Mouse (Mus musculus): ENCODE measurements around the gene Chmp2a. TPM values are rescaled to one million over a fixed set of nuclear protein-coding genes. Genes with fewer than 3 reads are reported as not detected.
A peak's percentile ranks its signal among the peaks of the same experiment; 100 is the strongest.

The Chmp2a gene
- polyA plus RNA-seq, 1 experiment from 2014 or later, result 134 TPM

DNA sequence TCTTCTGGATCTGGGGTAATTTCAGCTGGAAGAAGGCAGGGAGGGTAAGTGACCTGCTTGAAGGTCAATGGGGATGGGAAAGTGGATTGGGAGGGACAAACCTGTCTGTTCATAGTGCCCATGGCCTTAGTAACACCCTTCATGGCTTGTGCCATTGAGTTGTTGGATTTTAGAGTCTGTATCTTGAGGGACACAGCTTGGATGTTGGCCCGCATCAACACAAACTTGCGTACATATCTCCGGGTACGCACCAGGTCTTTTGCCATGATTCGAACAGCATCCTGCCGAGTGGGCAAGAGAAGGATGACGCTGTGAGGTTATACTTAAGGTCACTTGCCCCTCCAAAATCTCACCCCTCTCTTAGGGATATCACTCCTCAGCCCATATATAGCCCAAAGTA, 2.1 kb downstream of the Chmp2a start:
- Histone ChIP-seq H3K4me2 (peak overlapping the region; percentile 81; the same call in 1 of the 2 replicates), H3K36me3 (peaks cover 83% of the 10 kb centered on the region), H3K27ac (no peak overlapping the region), H3K27me3 (replicated peaks) (no peaks in the 10 kb centered on the region), H3K9me3 (replicated peaks) (no peaks in the 10 kb centered on the region), H3K4me3 (no peak overlapping the region), H3K9ac (no peak overlapping the region), H3K4me1 (peaks cover 42% of the 10 kb centered on the region)
- ATAC-seq, result no peak
- 93% methylated on average over 7 of the region's 7 CpGs for WGBS (ENCODE audit: insufficient replicate concordance)

DNA sequence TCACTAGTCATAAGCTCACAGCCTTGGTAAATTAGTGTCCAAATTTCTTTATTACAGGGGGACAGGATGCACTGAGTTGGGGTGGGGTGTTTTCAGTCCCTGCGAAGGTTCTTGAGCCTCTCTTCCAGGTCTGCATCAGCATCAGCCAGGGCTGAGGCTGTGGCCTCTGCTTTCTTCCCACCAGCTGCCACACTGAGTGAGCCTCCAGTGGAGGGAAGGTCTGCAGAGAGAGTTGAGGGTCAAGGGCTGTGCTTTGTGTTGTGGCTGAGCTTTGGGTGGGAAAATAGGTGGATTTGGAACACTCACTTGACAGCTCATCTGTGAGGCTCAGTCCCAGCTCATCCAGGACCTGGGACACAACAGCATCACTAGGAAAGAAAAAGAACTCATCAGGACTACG, 2.6 kb downstream of the Chmp2a start:
- Histone ChIP-seq H3K27me3 (replicated peaks) (no peaks in the 10 kb centered on the region), H3K9ac (no peak overlapping the region), H3K4me2 (no peak overlapping the region), H3K4me1 (peaks cover 44% of the 10 kb centered on the region), H3K4me3 (no peak overlapping the region), H3K36me3 (peaks cover 88% of the 10 kb centered on the region), H3K27ac (no peak overlapping the region), H3K9me3 (replicated peaks) (no peaks in the 10 kb centered on the region)
- ATAC-seq, result no peak
- 72% methylated on average over 2 of the region's 2 CpGs for WGBS (ENCODE audit: insufficient replicate concordance)

DNA sequence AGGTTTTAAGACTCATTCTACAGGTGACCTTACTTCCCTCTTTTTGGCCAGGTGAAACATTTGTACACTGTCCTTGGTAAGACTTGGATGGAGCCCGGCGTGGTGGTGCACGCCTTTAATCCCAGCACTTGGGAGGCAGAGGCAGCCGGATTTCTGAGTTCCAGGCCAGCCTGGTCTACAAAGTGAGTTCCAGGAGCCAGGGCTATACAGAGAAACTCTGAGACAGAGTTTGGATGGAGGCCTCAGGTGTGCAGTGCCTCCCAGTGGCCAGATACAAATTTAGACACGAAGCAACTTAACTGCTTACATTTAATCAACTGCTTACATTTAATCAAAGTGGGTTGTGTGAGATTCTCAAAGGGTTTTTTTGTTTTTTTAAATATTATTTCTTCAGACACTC, 3.5 kb downstream of the Chmp2a start:
- Histone ChIP-seq H3K9ac (no peak overlapping the region), H3K4me1 (peaks cover 44% of the 10 kb centered on the region), H3K27me3 (replicated peaks) (no peaks in the 10 kb centered on the region), H3K27ac (no peak overlapping the region), H3K36me3 (peaks cover 92% of the 10 kb centered on the region), H3K4me2 (no peak overlapping the region), H3K4me3 (no peak overlapping the region), H3K9me3 (replicated peaks) (no peaks in the 10 kb centered on the region)
- 75% methylated on average over 5 of the region's 5 CpGs for whole genome bisulfite sequencing (ENCODE audit: insufficient replicate concordance)
- no peak for ATAC-seq

DNA sequence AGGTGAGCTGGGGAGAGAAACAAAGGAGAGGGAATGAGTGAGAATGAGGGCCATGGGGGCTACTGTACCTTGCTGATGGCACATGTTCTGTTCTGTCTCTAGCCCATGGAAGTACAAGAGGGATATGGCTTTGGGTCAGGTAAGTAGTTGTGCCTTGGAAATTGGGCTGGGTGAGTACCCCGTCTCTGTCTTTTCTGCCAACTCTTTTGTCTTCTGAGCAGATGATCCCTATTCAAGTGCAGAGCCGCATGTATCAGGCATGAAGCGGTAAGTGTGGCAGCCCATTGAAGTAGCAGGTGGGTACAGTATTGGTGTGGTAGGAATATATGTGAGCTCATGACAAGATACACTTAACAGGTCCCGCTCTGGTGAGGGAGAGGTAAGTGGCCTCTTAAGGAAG, 5.6 kb downstream of the Chmp2a start:
- no peak overlapping the region for H3K9ac ChIP-seq
- H3K9me3 ChIP-seq (replicated peaks), result no peaks in the 10 kb centered on the region
- H3K4me3 ChIP-seq, result no peak overlapping the region
- H3K36me3 ChIP-seq, result peaks cover 88% of the 10 kb centered on the region
- no peak for ATAC-seq
- H3K4me1 ChIP-seq, result peaks cover 40% of the 10 kb centered on the region
- H3K27me3 ChIP-seq (replicated peaks), result no peaks in the 10 kb centered on the region
- no peak overlapping the region for H3K27ac ChIP-seq
- WGBS (ENCODE audit: insufficient replicate concordance), result 86% methylated on average over 4 of the region's 4 CpGs
- H3K4me2 ChIP-seq, result no peak overlapping the region

- Histone ChIP-seq H3K4me1 (peaks cover 36% of the 10 kb centered on the region), H3K27ac (peak overlapping the region; percentile 99), H3K27me3 (replicated peaks) (no peaks in the 10 kb centered on the region), H3K4me2 (peak overlapping the region; percentile 98), H3K4me3 (peak overlapping the region; percentile 98), H3K9me3 (replicated peaks) (no peaks in the 10 kb centered on the region), H3K9ac (peak overlapping the region; percentile 96), H3K36me3 (peaks cover 55% of the 10 kb centered on the region)
- ATAC-seq, result no peak
- 29% methylated on average over 4 of the region's 4 CpGs for WGBS (ENCODE audit: insufficient replicate concordance)
These were observed 9.0 kb downstream of the Chmp2a start for GRCm38 (mm10) chr7:13025511-13026112.

- no peaks in the 10 kb centered on the region for H3K9me3 ChIP-seq (replicated peaks)
- peak; percentile 65 for ATAC-seq
These were observed 9.8 kb downstream of the Chmp2a start for GRCm38 (mm10) chr7:13024805-13025204.

DNA sequence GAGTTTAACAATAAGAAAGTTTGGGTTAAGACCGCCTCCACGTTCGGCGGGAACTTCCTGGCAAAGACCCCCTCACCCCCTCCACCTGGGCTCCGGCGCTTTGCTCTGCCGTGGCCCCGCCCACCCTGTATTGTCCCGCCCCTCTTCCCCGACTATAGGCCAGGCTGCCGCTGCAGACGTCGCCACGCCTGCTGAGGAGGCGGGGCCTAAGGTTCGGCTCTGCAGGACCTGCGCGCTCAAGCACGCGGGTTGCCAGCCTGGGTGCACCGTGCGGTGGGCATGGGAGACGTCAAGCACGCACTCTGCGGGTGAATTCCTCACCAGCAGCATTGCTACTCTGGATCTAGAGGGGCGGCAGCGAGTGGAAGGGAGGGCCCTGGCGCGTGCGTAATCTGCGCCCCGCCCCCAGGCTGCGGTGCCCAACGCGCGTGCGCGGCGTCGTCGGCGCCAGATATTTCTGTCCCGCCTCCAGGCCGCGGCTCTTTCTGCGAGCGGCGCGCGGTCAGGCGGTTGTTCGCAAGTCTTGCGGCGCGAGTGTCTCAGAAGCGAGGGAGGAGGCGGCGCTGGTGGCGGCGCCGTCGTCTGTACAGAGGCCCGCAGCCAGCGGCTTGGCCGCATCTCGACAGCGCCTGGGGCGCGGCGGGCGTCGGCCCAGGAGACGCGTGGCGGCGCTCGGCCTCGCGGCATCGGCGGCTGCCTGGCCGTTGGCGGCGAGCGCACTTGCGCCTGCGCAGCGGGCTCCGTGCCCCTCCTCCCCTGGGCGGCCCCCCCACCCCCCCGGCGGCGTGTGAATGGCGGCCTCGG, 10.5 kb downstream of the Chmp2a start:
- peak; percentile 81 for ATAC-seq
- Histone ChIP-seq H3K9me3 (replicated peaks) (no peaks in the 10 kb centered on the region), H3K27ac (peak overlapping the region; percentile 99), H3K4me3 (peak overlapping the region; percentile 98), H3K9ac (peak overlapping the region; percentile 96), H3K4me2 (peak overlapping the region; percentile 98), H3K27me3 (replicated peaks) (peaks cover 5% of the 10 kb centered on the region; the same call in 1 of the 2 replicates), H3K4me1 (peaks cover 36% of the 10 kb centered on the region), H3K36me3 (peaks cover 40% of the 10 kb centered on the region)
- under 1% methylated on average over 78 of the region's 95 CpGs for WGBS (ENCODE audit: insufficient replicate concordance)

More at GRCm38 (mm10) chr7:13024805-13025204, 9.8 kb downstream of the Chmp2a start:
- peaks cover 36% of the 10 kb centered on the region for H3K4me1 ChIP-seq
- peak overlapping the region; percentile 96 for H3K9ac ChIP-seq
- H3K4me2 ChIP-seq, result peak overlapping the region; percentile 98
- WGBS (ENCODE audit: insufficient replicate concordance), result under 1% methylated on average over 43 of the region's 44 CpGs
- no peaks in the 10 kb centered on the region for H3K27me3 ChIP-seq (replicated peaks)
- peaks cover 47% of the 10 kb centered on the region for H3K36me3 ChIP-seq
- H3K27ac ChIP-seq, result peak overlapping the region; percentile 99
- H3K4me3 ChIP-seq, result peak overlapping the region; percentile 98

DNA sequence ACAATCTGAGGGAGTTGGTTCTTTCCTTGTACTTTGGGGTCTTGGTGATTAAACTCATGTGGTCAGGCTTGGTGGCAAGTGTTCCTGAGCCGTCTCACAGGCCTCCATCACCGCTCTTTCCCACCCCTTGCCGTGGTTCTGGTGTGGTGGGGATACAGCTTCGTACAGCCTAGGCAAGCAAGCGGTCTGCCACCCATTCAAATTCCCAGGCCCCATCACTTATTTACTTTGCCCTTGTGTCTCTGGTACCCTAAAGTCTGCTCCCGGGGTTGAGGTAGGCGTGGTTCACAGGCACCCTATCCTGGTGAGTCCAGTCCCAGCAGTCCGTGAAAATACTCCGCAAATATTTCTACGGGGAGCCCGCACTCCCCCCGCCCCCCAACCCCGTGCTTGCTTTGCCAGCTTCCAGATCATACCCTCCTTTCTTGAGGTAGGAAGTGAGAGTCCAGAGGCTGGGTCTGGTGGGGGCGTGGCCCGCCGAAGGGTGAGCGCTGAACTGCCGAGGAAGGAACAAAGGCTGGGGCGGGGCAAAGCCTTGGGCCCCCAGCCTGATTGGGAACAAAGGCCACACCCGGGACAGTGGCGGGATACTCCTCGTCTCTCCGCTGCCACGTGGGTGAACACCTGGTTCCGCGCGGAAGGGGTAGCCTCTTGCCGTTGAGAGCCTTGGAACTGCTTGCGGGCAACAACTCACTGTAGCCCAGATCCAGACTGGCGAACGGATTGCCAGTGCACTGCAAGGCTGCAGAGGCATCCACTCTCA, 11.7 kb downstream of the Chmp2a start:
- 5% methylated on average over 30 of the region's 31 CpGs for WGBS (ENCODE audit: insufficient replicate concordance)
- Histone ChIP-seq H3K4me2 (peak overlapping the region; percentile 98), H3K36me3 (peaks cover 28% of the 10 kb centered on the region), H3K9ac (peak overlapping the region; percentile 96), H3K27ac (peak overlapping the region; percentile 99), H3K27me3 (replicated peaks) (peaks cover 8% of the 10 kb centered on the region; the same call in 1 of the 2 replicates), H3K4me3 (peak overlapping the region; percentile 98), H3K9me3 (replicated peaks) (no peaks in the 10 kb centered on the region), H3K4me1 (peaks cover 40% of the 10 kb centered on the region)
- ATAC-seq, result peak; percentile 44

- Histone ChIP-seq H3K4me2 (no peak overlapping the region), H3K9me3 (replicated peaks) (no peaks in the 10 kb centered on the region), H3K36me3 (no peaks in the 10 kb centered on the region), H3K9ac (no peak overlapping the region), H3K4me3 (no peak overlapping the region), H3K4me1 (peaks cover 25% of the 10 kb centered on the region), H3K27me3 (replicated peaks) (peaks cover 8% of the 10 kb centered on the region; the same call in 1 of the 2 replicates), H3K27ac (no peak overlapping the region)
- 73% methylated on average over 1 of the region's 1 CpGs for WGBS (ENCODE audit: insufficient replicate concordance)
- ATAC-seq, result no peak
These were observed 19.4 kb downstream of the Chmp2a start for GRCm38 (mm10) chr7:13015217-13015616.

GRCm38 (mm10) chr7:13014275-13014839, 20.2 kb downstream of the Chmp2a start:
- no peaks in the 10 kb centered on the region for H3K36me3 ChIP-seq
- H3K27ac ChIP-seq, result no peak overlapping the region
- no peak overlapping the region for H3K9ac ChIP-seq
- H3K27me3 ChIP-seq (replicated peaks), result peaks cover 6% of the 10 kb centered on the region; the same call in 1 of the 2 replicates
- no peaks in the 10 kb centered on the region for H3K9me3 ChIP-seq (replicated peaks)
- no peak overlapping the region for H3K4me2 ChIP-seq
- no peak for ATAC-seq
- 39% methylated on average over 6 of the region's 6 CpGs for WGBS (ENCODE audit: insufficient replicate concordance)
- H3K4me3 ChIP-seq, result no peak overlapping the region
- H3K4me1 ChIP-seq, result peaks cover 27% of the 10 kb centered on the region

DNA sequence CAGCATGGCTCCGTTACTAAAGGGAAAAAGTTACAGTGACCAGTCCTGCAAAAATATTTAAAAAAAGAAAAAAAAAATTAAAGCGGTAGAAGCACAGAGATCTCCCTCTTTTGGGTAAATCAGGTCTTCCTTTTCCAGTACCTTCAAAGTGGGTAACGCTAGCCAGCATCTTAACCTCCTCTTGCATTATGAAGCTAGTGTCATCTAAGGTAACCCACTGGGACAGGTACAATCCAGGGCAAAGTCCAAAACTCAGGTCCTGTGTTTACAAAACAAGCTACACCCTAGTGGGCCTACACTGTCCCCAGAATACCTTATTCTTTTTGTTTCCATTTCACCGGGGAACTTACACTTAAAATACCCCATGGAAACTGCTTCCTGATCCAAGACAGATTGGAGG, 20.9 kb downstream of the Chmp2a start:
- H3K27ac ChIP-seq, result no peak overlapping the region
- H3K27me3 ChIP-seq (replicated peaks), result no peaks in the 10 kb centered on the region
- H3K9ac ChIP-seq, result no peak overlapping the region
- no peak for ATAC-seq
- peaks cover 30% of the 10 kb centered on the region for H3K4me1 ChIP-seq
- H3K36me3 ChIP-seq, result no peaks in the 10 kb centered on the region
- no peaks in the 10 kb centered on the region for H3K9me3 ChIP-seq (replicated peaks)
- no peak overlapping the region for H3K4me3 ChIP-seq
- no peak overlapping the region for H3K4me2 ChIP-seq
- 63% methylated on average over 4 of the region's 4 CpGs for WGBS (ENCODE audit: insufficient replicate concordance)
